19 mouse cellular contexts compared by ENCODE assay signal in the genomic region with DNA sequence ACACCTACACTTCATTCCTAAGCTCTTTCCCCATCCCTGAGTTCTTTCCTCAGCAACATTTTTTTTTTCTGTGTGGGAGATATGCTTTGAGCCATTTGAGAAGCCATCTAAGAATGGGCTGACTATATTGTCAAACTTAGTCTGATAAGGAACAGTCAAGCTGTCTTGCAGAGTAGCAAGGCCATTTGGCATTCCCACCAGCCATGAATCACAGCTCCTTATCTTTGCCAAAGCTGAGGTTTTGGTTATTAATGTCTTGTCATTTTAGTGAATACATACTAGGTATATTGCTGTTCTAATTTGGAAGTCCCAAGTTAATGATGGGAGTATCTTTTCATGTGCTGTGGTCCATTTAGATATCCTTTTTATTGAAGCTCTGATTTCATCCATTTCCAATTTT.
"Had no signal": no experiment of that assay in that cellular context is flagged by ENCODE, and none has a peak within 500 bp of the region (broad histone marks: within the 10 kb centered on the region; RNA-seq: fewer than 3 reads in every experiment).

No protein-coding gene starts in this region.

- H3K27me3 ChIP-seq: lung, embryonic 15.5 days; megakaryocyte, embryonic 14.5 days; midbrain, embryonic 13.5 days; midbrain, embryonic 15.5 days; neural tube, embryonic 12.5 days had no signal

- H3K9me3 ChIP-seq: lung, embryonic 15.5 days; midbrain, embryonic 13.5 days; midbrain, embryonic 15.5 days; neural tube, embryonic 12.5 days had no signal

- H3K4me1 ChIP-seq: megakaryocyte, embryonic 14.5 days had no signal

- H3K36me3 ChIP-seq: lung, embryonic 15.5 days; midbrain, embryonic 13.5 days; midbrain, embryonic 15.5 days; neural tube, embryonic 12.5 days had no signal

- DNase-seq: lung, adult 2 months; lung, postnatal 14 days; lung, postnatal 36 days; retina, postnatal 1 day; right cerebral cortex, adult 18-20 months; right cerebral cortex, postnatal 25 days; right cerebral cortex, postnatal 4 days; spleen, adult 18-20 months; thymus, adult 18-20 months; thymus, postnatal 14 days; thymus, postnatal 36 days had no signal

- ATAC-seq: lung, postnatal 0 days; midbrain, embryonic 13.5 days; midbrain, embryonic 15.5 days had no signal

- H3K9ac ChIP-seq: lung, embryonic 15.5 days; midbrain, embryonic 13.5 days; midbrain, embryonic 15.5 days; neural tube, embryonic 12.5 days had no signal

- H3K27ac ChIP-seq: lung, embryonic 15.5 days; macrophage; midbrain, embryonic 13.5 days; midbrain, embryonic 15.5 days; neural tube, embryonic 12.5 days had no signal

- H3K4me2 ChIP-seq: lung, embryonic 15.5 days; midbrain, embryonic 11.5 days; midbrain, embryonic 13.5 days; midbrain, embryonic 15.5 days; neural tube, embryonic 12.5 days had no signal

- H3K4me3 ChIP-seq: lung, embryonic 15.5 days; megakaryocyte, embryonic 14.5 days; midbrain, embryonic 13.5 days; midbrain, embryonic 15.5 days; neural tube, embryonic 12.5 days had no signal
